Mouse (Mus musculus): ENCODE results near the gene Atxn2l.

DNA sequence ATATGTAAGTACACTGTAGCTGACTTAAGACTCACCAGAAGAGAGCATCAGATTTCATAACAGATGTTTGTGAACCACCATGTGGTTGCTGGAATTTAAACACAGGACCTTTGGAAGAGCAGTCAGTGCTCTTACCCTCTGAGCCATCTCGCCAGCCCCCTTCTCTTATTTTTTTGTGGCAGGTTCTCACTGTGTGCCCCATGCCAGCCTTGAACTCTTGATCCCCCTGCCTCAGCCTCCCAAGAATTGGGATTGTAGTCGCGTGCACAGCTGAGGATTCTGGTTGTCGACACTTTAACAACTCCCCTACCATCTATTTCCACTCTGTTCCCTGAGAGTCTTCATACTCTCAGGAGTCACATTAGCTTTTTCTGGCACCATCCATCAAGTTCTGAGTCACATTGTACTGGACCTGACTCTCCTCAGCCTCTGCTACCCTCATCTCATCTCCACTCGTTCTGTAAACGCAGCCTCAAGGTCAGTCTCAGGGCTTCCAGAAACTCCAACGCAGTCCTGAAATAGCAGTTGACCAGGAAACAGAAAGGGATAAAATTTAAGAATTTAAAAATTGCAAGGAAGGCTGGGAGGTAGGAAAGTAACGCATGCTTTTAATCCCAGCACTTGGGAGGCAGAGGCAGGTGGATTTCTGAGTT, 4.0 kb upstream of the Atxn2l start:
- no peak for TF ChIP-seq CTCF (IDR thresholded peaks at IDR 0.05)
- no peak for TF ChIP-seq EP300 (IDR thresholded peaks at IDR 0.05)
